Mouse (Mus musculus) heart, adult 2 months (tissue): Measurements from ENCODE around the gene Crtc3. TPM values are rescaled to one million over a fixed set of nuclear protein-coding genes. Genes with fewer than 3 reads are reported as not detected.

Source experiments
- DNase-seq, 2 experiments: peaks; one replicate each; pipeline ENCODE4 v3.0.0; 2021
- H3K27ac ChIP-seq: fragments of 200-600 bp; 2 replicates; pipeline ENCODE4 v1.8.1; 2022
- H3K27me3 ChIP-seq: fragments of 200-500 bp; 2 replicates; pipeline ENCODE4 v1.6.1; 2012; ENCODE audit warnings: mild to moderate bottlenecking, low read length, inconsistent platforms, mixed read lengths; ENCODE audit not compliant: control insufficient read depth, insufficient read depth
- H3K36me3 ChIP-seq: fragments of 200-500 bp; 2 replicates; pipeline ENCODE4 v1.6.1; 2012; ENCODE audit warnings: low read length, inconsistent platforms; ENCODE audit not compliant: control insufficient read depth, insufficient read depth
- H3K4me1 ChIP-seq: fragments of 200-500 bp; 2 replicates; pipeline ENCODE4 v1.6.1; 2011; ENCODE audit warnings: low read length; ENCODE audit not compliant: control insufficient read depth, insufficient read depth
- H3K4me3 ChIP-seq: fragments of 200-600 bp; 2 replicates; pipeline ENCODE4 v1.8.1; 2022
- H3K79me2 ChIP-seq: fragments of 200-500 bp; replicated peaks from 2 replicates; pipeline ENCODE4 v1.6.1; 2012; ENCODE audit warnings: mild to moderate bottlenecking, inconsistent platforms, low read length, moderate library complexity, mixed read lengths; ENCODE audit not compliant: control insufficient read depth, insufficient read depth
- H3K9ac ChIP-seq: fragments of 200-500 bp; 2 replicates; pipeline ENCODE4 v1.6.1; 2012; ENCODE audit warnings: low read depth, mild to moderate bottlenecking, control low read depth, inconsistent platforms, low read length, mixed read lengths
- CTCF ChIP-seq: fragments of 200-600 bp; IDR thresholded peaks from 2 replicates; pipeline ENCODE4 v1.8.1; 2022; ENCODE audit warnings: antibody characterized with exemption, mild to moderate bottlenecking, moderate library complexity
- EP300 ChIP-seq: fragments of 200-500 bp; IDR thresholded peaks from 2 replicates; pipeline ENCODE4 v1.6.1; 2011; ENCODE audit warnings: low read depth, low read length, control low read depth; ENCODE audit not compliant: insufficient read depth
- POLR2A ChIP-seq: fragments of 200-500 bp; IDR thresholded peaks from 2 replicates; pipeline ENCODE4 v1.6.1; 2011; ENCODE audit warnings: mild to moderate bottlenecking, low read depth, low read length, control low read depth; ENCODE audit not compliant: insufficient read depth
- WGBS: fragments of 180-500 bp; shearing (Covaris S2); methylation state at CpG from one replicate; pipeline ENCODE4 v1.1.7; 2018; 5-methylcytosine and 5-hydroxymethylcytosine counted together
- intact Hi-C: fragments of 180-260 bp; cut with DNase I; formaldehyde crosslinking; loops from one replicate; pipeline ENCODE4 v1.15.1; 2025
- polyA plus RNA-seq: library from polyadenylated mRNA; depleted of rRNA; stranded (reverse); fragments of >200 nt; gene quantifications from 2 replicates; pipeline ENCODE4 v1.2.3, GENCODE M21; 2012
- total RNA-seq, 2 experiments: library from RNA; stranded (reverse); gene quantifications; 2 replicates each; pipeline ENCODE4 v1.2.3; 2021

The Crtc3 gene
- total and polyA plus RNA-seq, 3 experiments, result 11.0 to 14.3 (median 12.9) TPM

DNA sequence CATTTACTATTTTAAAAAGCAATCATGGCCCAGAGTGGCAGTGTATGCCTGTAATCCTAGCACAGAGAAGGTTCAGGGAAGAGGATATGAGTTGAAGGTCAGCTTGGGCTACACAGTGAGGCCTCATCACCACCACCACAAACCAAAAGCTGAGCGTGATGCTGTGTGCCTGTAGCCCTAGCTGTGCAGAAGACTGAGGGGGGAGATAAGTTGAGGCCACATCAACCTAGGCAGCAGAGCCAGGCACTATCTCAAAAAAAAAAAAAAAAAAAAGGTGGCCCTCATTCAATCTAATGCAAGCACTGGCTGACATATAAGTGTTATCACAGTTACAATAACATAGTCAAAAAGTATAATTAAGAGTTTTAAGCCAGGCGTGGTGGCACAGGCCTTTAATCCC, 30.4 kb upstream of the Crtc3 start:
- no peak overlapping the region for H3K4me3 ChIP-seq
- intact Hi-C loops, result no loop called here
- no peaks in the 10 kb centered on the region for H3K4me1 ChIP-seq
- WGBS, result 85% methylated on average over 2 of the region's 2 CpGs
- TF ChIP-seq CTCF (no peak), POLR2A (no peak), EP300 (no peak)
- H3K27me3 ChIP-seq, result no peaks in the 10 kb centered on the region
- no peak overlapping the region for H3K27ac ChIP-seq
- H3K9ac ChIP-seq, result no peak overlapping the region
- H3K36me3 ChIP-seq, result no peaks in the 10 kb centered on the region
- no peaks in the 10 kb centered on the region for H3K79me2 ChIP-seq
- no peak for DNase-seq

DNA sequence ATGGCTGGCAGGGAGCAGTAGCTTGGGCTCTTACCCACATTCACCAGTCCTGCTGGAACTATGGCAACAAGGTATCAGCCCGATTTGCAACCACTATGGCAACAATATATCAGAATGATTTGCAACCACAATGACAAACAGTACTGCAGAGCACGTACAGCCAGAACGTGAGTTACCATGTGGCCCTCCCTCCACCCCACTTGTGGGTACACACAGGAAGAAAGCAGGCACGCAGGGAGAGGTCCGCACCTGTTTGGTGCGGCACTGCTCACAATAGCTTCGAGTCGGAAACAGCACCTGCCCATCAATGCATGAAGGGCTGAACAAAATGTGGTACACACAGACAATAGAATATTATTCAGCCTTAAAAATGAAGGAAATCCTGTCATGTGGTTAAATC, 29.8 kb upstream of the Crtc3 start:
- no peaks in the 10 kb centered on the region for H3K36me3 ChIP-seq
- no peak for DNase-seq
- no peaks in the 10 kb centered on the region for H3K4me1 ChIP-seq
- H3K27me3 ChIP-seq, result no peaks in the 10 kb centered on the region
- WGBS, result 72% methylated on average over 8 of the region's 8 CpGs
- no peak overlapping the region for H3K27ac ChIP-seq
- H3K79me2 ChIP-seq, result no peaks in the 10 kb centered on the region
- intact Hi-C loops, result no loop called here
- TF ChIP-seq CTCF, result no peak
- no peak for TF ChIP-seq POLR2A
- TF ChIP-seq EP300, result no peak
- H3K4me3 ChIP-seq, result no peak overlapping the region
- H3K9ac ChIP-seq, result no peak overlapping the region

DNA sequence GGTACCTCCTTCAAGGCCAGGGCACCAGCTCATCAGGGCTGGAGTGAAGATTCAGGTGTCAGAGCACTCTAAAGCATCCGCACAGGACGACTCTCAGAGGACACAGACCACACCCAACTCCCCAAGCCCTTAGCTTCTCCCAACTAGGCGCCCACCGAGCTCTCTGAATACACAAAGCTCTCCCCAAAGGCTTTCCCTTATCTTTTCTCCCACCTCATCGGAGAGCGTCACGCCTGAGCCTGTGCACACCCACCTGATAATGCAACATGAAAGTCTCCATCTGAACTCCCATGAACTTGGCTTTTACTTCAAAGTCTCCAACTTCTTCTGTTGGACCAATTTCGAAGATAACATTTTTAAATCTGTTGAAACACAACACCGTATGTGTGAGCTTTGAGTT, 28.1 kb upstream of the Crtc3 start:
- Histone ChIP-seq H3K4me3 (no peak overlapping the region), H3K27ac (no peak overlapping the region), H3K9ac (no peak overlapping the region), H3K36me3 (no peaks in the 10 kb centered on the region), H3K79me2 (no peaks in the 10 kb centered on the region), H3K4me1 (no peaks in the 10 kb centered on the region), H3K27me3 (no peaks in the 10 kb centered on the region)
- TF ChIP-seq CTCF (no peak), EP300 (no peak), POLR2A (no peak)
- DNase-seq, result no peak
- intact Hi-C loops, result no loop called here
- WGBS, result 85% methylated on average over 9 of the region's 9 CpGs

DNA sequence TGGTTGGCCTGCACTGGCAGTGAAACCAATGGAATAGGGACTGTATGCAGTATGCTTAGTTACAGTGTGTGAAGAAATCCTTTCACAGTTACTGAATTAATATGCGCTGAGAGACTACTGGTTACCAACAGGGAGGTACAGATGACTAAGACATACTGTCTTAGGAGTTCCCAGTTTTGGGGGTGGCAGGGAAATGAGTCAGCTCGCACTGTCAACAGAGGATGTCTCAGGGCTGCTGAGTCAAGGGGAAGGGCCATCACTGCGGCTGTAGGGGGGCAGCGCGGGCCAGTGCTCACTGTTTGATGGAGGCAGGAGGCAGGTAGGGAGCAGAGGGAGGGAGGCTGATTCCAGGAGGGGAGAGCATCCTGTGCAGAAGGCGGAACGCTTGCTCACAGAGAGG, 26.6 kb upstream of the Crtc3 start:
- Histone ChIP-seq H3K4me1 (no peaks in the 10 kb centered on the region), H3K4me3 (no peak overlapping the region), H3K9ac (no peak overlapping the region), H3K79me2 (no peaks in the 10 kb centered on the region), H3K27ac (no peak overlapping the region), H3K36me3 (no peaks in the 10 kb centered on the region), H3K27me3 (no peaks in the 10 kb centered on the region)
- DNase-seq, result no peak
- 82% methylated on average over 7 of the region's 7 CpGs for WGBS
- intact Hi-C loops, result no loop called here
- TF ChIP-seq EP300 (no peak), POLR2A (no peak)

DNA sequence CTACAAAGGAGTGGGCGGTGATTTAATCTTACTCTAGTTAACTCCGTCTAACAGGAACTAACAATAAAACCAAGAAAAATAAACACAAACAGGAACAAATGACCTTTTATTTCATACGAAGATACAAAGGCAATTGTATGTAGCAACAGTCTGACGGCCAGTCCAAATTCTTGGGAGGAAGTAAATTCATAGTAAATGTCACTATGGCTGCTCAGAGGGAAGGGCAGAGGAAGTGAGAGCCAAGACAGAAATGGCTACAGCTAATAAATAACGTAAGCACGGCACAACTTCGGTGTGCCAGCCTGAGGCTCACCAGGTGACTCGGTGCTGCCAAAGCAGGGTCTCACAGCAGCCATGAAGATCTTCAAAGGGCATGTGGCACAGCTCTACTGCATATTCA, 22.8 kb upstream of the Crtc3 start:
- no peak overlapping the region for H3K9ac ChIP-seq
- WGBS, result 77% methylated on average over 8 of the region's 8 CpGs
- H3K27me3 ChIP-seq, result no peaks in the 10 kb centered on the region
- H3K79me2 ChIP-seq, result no peaks in the 10 kb centered on the region
- no peaks in the 10 kb centered on the region for H3K4me1 ChIP-seq
- H3K27ac ChIP-seq, result no peak overlapping the region
- H3K36me3 ChIP-seq, result no peaks in the 10 kb centered on the region
- DNase-seq, result no peak
- intact Hi-C loops, result no loop called here
- no peak overlapping the region for H3K4me3 ChIP-seq
- no peak for TF ChIP-seq POLR2A
- no peak for TF ChIP-seq CTCF
- no peak for TF ChIP-seq EP300

DNA sequence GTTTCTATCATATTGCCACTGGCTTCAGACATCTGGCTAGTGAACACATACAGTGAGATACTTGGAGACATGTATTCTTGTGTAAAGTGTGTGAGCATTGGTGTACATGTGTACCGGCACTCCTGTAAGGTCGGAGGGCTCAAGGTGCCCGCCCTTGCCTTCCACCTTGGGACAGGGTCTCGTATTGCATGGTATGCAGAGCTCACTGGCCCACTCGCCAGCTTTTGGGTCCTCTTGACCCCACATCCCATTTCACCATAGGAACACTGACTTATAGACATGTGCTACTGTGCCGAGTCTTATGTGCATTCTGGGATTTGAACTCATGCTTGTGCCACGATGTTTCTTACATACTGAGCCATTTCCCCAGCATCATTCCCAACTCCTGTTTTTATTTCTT, 21.7 kb upstream of the Crtc3 start:
- no peak overlapping the region for H3K27ac ChIP-seq
- H3K27me3 ChIP-seq, result no peaks in the 10 kb centered on the region
- WGBS, result 96% methylated on average over 7 of the region's 7 CpGs
- no peak for DNase-seq
- H3K79me2 ChIP-seq, result no peaks in the 10 kb centered on the region
- TF ChIP-seq CTCF (no peak), POLR2A (no peak), EP300 (no peak)
- no peaks in the 10 kb centered on the region for H3K4me1 ChIP-seq
- H3K9ac ChIP-seq, result no peak overlapping the region
- no peaks in the 10 kb centered on the region for H3K36me3 ChIP-seq
- H3K4me3 ChIP-seq, result no peak overlapping the region
- intact Hi-C loops, result no loop called here

DNA sequence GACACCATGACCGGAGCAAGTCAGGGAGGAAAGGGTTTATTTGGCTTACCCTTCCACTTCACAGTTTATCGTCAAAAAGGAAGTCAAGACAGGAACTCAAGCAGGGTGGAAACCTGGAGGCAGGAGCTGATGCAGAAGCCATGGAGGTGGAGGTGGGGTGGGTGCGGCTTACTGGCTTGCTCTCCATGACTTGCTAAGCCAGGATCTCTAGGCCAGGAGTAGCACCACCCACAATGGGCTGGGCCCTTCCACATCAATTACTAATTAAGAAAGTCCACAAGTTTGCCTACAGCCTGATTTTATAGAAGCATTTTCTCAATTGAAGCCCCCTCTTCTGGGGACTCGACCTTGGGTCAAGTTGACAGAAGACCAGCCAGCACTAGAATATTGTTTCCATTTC, 15.4 kb upstream of the Crtc3 start:
- no peak overlapping the region for H3K4me3 ChIP-seq
- no peaks in the 10 kb centered on the region for H3K36me3 ChIP-seq
- intact Hi-C loops, result no loop called here
- TF ChIP-seq POLR2A, result no peak
- TF ChIP-seq CTCF, result no peak
- no peak for TF ChIP-seq EP300
- no peak overlapping the region for H3K27ac ChIP-seq
- H3K4me1 ChIP-seq, result no peaks in the 10 kb centered on the region
- H3K9ac ChIP-seq, result no peak overlapping the region
- no peak for DNase-seq
- no peaks in the 10 kb centered on the region for H3K79me2 ChIP-seq
- WGBS, result 74% methylated on average over 4 of the region's 4 CpGs
- H3K27me3 ChIP-seq, result no peaks in the 10 kb centered on the region
